Mouse (Mus musculus): ENCODE measurements around the gene Ret.

Ret gene

DNA sequence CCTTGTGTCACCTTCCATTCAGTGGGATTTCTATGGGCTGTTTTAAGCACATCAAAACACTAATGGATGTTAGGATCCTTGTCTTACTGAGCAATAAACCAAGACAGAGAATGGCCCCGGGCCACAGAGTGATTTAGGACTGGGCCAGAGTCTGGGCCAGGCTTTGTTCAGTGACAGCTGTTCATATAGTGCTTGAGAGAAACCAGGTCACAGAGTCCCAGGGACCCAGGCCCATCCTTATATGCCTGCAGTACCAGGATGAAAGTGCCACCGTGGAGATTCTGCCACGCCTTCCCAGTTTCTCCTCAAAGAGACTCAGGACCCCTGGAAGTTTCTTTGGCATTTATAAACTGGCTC is 10.3 kb downstream of the Ret start:
- Histone ChIP-seq H3K4me3 (replicated peaks; ENCODE audit: low read length) (no peak overlapping the region), H3K27me3 (ENCODE audit: insufficient read depth, low read length) (peaks cover 25% of the 10 kb centered on the region), H3K9me3 (ENCODE audit: low read length) (no peaks in the 10 kb centered on the region), H3K36me3 (ENCODE audit: insufficient read depth, low read length) (no peaks in the 10 kb centered on the region), H3K4me1 (replicated peaks; ENCODE audit: low read depth, low read length) (no peaks in the 10 kb centered on the region; the same call in 1 of the 2 replicates)
- TF ChIP-seq CTCF (conservative IDR thresholded peaks at IDR 0.05; ENCODE audit: low read length) (no peak), POU5F1 (IDR thresholded peaks at IDR 0.05; ENCODE audit: borderline replicate concordance, low read length) (no peak), NANOG (IDR thresholded peaks at IDR 0.05; ENCODE audit: borderline replicate concordance, low read length) (no peak)

DNA sequence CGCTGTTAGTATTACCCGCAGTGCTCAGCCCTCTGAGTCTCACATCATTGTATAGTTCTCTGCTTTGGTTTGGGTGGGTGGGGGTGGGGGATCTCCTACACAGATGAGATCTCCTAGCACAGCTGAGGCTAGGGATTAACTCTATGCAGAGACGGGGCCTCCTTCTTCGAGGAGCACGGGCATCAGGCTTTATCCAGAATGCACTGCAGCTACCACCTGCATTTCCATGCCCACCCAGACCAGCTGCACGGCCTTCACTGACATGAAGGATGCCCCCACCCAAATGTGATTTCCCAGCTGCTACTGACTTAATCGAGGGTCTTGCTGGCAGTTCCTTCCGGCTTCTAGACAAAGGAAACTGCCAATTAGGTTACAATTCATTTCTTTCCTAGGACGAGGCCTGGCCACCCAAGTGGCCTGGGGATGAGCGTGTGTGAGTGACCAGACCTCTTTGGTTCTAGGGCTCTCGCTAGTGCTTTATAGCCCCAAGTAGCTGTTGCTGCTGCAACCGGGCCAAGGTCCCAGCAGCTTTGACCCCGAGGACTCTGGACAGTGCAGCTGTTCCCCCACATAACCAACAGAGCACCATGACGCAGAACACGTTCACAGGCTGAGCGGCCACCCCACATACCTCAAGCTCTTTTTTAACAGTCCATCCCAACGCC is 10.8 kb downstream of the Ret start:
- Histone ChIP-seq H3K9me3 (ENCODE audit: low read length) (no peaks in the 10 kb centered on the region), H3K4me1 (replicated peaks; ENCODE audit: low read depth, low read length) (no peaks in the 10 kb centered on the region), H3K4me3 (replicated peaks; ENCODE audit: low read length) (no peak overlapping the region), H3K36me3 (ENCODE audit: insufficient read depth, low read length) (no peaks in the 10 kb centered on the region), H3K27me3 (ENCODE audit: insufficient read depth, low read length) (peaks cover 22% of the 10 kb centered on the region)
- TF ChIP-seq NANOG (IDR thresholded peaks at IDR 0.05; ENCODE audit: borderline replicate concordance, low read length), result no peak
- TF ChIP-seq POU5F1 (IDR thresholded peaks at IDR 0.05; ENCODE audit: borderline replicate concordance, low read length), result no peak
- no peak for TF ChIP-seq CTCF (conservative IDR thresholded peaks at IDR 0.05; ENCODE audit: low read length)

GRCm38 (mm10) chr6:118184126-118184525 is 13.4 kb downstream of the Ret start:
- Histone ChIP-seq H3K9me3 (ENCODE audit: low read length) (no peaks in the 10 kb centered on the region), H3K4me1 (replicated peaks; ENCODE audit: low read depth, low read length) (0 out of 2 replicates have a peak, but pooled peaks cover 4% of the 10 kb centered on the region), H3K36me3 (ENCODE audit: insufficient read depth, low read length) (no peaks in the 10 kb centered on the region), H3K4me3 (replicated peaks; ENCODE audit: low read length) (no peak overlapping the region), H3K27me3 (ENCODE audit: insufficient read depth, low read length) (peaks cover 23% of the 10 kb centered on the region)
- no peak for TF ChIP-seq NANOG (IDR thresholded peaks at IDR 0.05; ENCODE audit: borderline replicate concordance, low read length)
- no peak for TF ChIP-seq POU5F1 (IDR thresholded peaks at IDR 0.05; ENCODE audit: borderline replicate concordance, low read length)
- TF ChIP-seq CTCF (conservative IDR thresholded peaks at IDR 0.05; ENCODE audit: low read length), result no peak

GRCm38 (mm10) chr6:118180085-118180423 is 17.5 kb downstream of the Ret start:
- Histone ChIP-seq H3K27me3 (ENCODE audit: insufficient read depth, low read length) (peaks cover 27% of the 10 kb centered on the region), H3K36me3 (ENCODE audit: insufficient read depth, low read length) (no peaks in the 10 kb centered on the region), H3K4me1 (replicated peaks; ENCODE audit: low read depth, low read length) (peaks cover 11% of the 10 kb centered on the region; the same call in 1 of the 2 replicates), H3K9me3 (ENCODE audit: low read length) (no peaks in the 10 kb centered on the region), H3K4me3 (replicated peaks; ENCODE audit: low read length) (no peak overlapping the region)
- TF ChIP-seq POU5F1 (IDR thresholded peaks at IDR 0.05; ENCODE audit: borderline replicate concordance, low read length) (no peak), CTCF (conservative IDR thresholded peaks at IDR 0.05; ENCODE audit: low read length) (no peak), NANOG (IDR thresholded peaks at IDR 0.05; ENCODE audit: borderline replicate concordance, low read length) (no peak)

DNA sequence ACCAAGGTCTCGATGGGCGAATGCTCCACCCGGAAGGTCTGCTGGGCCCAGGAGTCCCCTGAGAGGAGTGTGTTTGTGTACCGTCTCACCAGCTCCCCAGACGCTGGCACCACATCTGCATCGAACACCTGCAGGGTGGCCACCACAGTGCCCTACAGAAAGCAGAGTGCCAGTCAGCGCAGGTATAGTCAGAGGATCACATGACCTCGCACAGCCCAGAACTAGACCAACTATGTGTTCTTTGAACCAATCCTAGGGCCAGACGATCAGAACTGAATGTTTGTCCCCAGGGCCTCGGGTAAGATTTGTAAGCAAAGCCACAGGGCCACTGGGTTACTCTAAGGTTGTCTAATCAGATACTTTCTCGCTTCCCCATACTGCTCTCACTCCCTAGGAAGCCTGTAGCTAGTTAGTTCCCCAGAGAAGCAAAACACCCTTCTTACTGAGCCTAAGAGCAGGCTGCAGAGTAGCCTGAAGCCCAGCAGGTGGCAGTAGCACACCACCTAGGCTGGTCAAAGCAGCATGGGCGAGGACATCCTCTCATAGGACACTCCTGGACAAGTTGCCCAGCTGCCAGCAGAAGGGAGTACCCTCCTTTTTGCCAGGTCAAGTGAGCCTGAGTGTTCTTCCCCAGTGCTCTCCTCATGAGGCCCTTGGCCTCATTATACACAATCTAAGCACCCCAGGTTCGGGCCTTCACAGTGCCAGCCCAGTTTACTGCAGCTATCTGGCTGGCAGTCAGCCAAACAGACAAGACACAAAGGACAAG is 18.0 kb downstream of the Ret start:
- Histone ChIP-seq H3K27me3 (ENCODE audit: insufficient read depth, low read length) (peaks cover 32% of the 10 kb centered on the region), H3K36me3 (ENCODE audit: insufficient read depth, low read length) (no peaks in the 10 kb centered on the region), H3K4me1 (replicated peaks; ENCODE audit: low read depth, low read length) (peaks cover 11% of the 10 kb centered on the region; the same call in 1 of the 2 replicates), H3K4me3 (replicated peaks; ENCODE audit: low read length) (no peak overlapping the region), H3K9me3 (ENCODE audit: low read length) (no peaks in the 10 kb centered on the region)
- TF ChIP-seq CTCF (conservative IDR thresholded peaks at IDR 0.05; ENCODE audit: low read length) (peak; percentile 98), NANOG (IDR thresholded peaks at IDR 0.05; ENCODE audit: borderline replicate concordance, low read length) (no peak)

DNA sequence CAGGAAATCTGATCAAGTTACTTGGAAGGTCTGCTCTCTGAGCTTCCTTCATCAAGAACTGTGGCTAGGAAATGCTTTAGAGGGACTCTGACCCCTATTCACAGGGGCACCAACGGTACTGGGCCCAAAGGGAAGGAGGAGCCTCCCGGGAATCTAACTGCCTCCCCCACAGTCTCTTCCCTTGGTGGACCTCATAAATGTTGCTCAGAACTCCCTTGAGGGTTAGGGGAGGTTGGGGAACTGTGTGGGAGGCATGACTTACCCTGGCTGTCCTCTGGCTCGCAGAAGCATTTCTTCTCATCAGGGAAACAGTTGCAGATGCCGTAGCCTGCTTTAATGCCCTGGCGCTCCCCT is 23.6 kb downstream of the Ret start:
- no peak for TF ChIP-seq POU5F1 (IDR thresholded peaks at IDR 0.05; ENCODE audit: borderline replicate concordance, low read length)
- no peak for TF ChIP-seq NANOG (IDR thresholded peaks at IDR 0.05; ENCODE audit: borderline replicate concordance, low read length)
- TF ChIP-seq CTCF (conservative IDR thresholded peaks at IDR 0.05; ENCODE audit: low read length), result no peak
- H3K27me3 ChIP-seq (ENCODE audit: insufficient read depth, low read length), result peaks cover 24% of the 10 kb centered on the region
- no peaks in the 10 kb centered on the region for H3K9me3 ChIP-seq (ENCODE audit: low read length)
- H3K4me3 ChIP-seq (replicated peaks; ENCODE audit: low read length), result no peak overlapping the region
- peaks cover 19% of the 10 kb centered on the region; the same call in 1 of the 2 replicates for H3K4me1 ChIP-seq (replicated peaks; ENCODE audit: low read depth, low read length)
- no peaks in the 10 kb centered on the region for H3K36me3 ChIP-seq (ENCODE audit: insufficient read depth, low read length)

GRCm38 (mm10) chr6:118173251-118173974 is 24.1 kb downstream of the Ret start:
- Histone ChIP-seq H3K27me3 (ENCODE audit: insufficient read depth, low read length) (peaks cover 24% of the 10 kb centered on the region), H3K9me3 (ENCODE audit: low read length) (no peaks in the 10 kb centered on the region), H3K4me3 (replicated peaks; ENCODE audit: low read length) (peak overlapping the region; percentile 52), H3K36me3 (ENCODE audit: insufficient read depth, low read length) (no peaks in the 10 kb centered on the region), H3K4me1 (replicated peaks; ENCODE audit: low read depth, low read length) (peaks cover 19% of the 10 kb centered on the region; the same call in 1 of the 2 replicates)
- no peak for TF ChIP-seq NANOG (IDR thresholded peaks at IDR 0.05; ENCODE audit: borderline replicate concordance, low read length)
- TF ChIP-seq POU5F1 (IDR thresholded peaks at IDR 0.05; ENCODE audit: borderline replicate concordance, low read length), result no peak
- no peak for TF ChIP-seq CTCF (conservative IDR thresholded peaks at IDR 0.05; ENCODE audit: low read length)

GRCm38 (mm10) chr6:118171386-118171785 is 26.1 kb downstream of the Ret start:
- Histone ChIP-seq H3K9me3 (ENCODE audit: low read length) (no peaks in the 10 kb centered on the region), H3K36me3 (ENCODE audit: insufficient read depth, low read length) (no peaks in the 10 kb centered on the region), H3K27me3 (ENCODE audit: insufficient read depth, low read length) (peaks cover 17% of the 10 kb centered on the region), H3K4me1 (replicated peaks; ENCODE audit: low read depth, low read length) (peaks cover 24% of the 10 kb centered on the region), H3K4me3 (replicated peaks; ENCODE audit: low read length) (no peak overlapping the region)
- TF ChIP-seq NANOG (IDR thresholded peaks at IDR 0.05; ENCODE audit: borderline replicate concordance, low read length) (no peak), POU5F1 (IDR thresholded peaks at IDR 0.05; ENCODE audit: borderline replicate concordance, low read length) (no peak), CTCF (conservative IDR thresholded peaks at IDR 0.05; ENCODE audit: low read length) (no peak)

Measured in E14TG2a.4 (cell line).